Mouse (Mus musculus): Measurements from ENCODE around the gene Ptx3. TPM values are rescaled to one million over a fixed set of nuclear protein-coding genes. Genes with fewer than 3 reads are reported as not detected.

Ptx3 gene
- total RNA-seq, 2 experiments from 2014 or later, result 5.8 to 6.5 TPM

Other genes with a start within 250 kb of the Ptx3 start
- gene Veph1, start 76.9 kb downstream of the Ptx3 start, total RNA-seq (2021), result 1 to 10 TPM in 1 of 2 experiments, under 1 TPM in 1; 0.97 to 1.1 TPM

All from layer of hippocampus, postnatal 14 days (tissue).